Comparison of ENCODE assay signal across 8 mouse cellular contexts in the genomic region with DNA sequence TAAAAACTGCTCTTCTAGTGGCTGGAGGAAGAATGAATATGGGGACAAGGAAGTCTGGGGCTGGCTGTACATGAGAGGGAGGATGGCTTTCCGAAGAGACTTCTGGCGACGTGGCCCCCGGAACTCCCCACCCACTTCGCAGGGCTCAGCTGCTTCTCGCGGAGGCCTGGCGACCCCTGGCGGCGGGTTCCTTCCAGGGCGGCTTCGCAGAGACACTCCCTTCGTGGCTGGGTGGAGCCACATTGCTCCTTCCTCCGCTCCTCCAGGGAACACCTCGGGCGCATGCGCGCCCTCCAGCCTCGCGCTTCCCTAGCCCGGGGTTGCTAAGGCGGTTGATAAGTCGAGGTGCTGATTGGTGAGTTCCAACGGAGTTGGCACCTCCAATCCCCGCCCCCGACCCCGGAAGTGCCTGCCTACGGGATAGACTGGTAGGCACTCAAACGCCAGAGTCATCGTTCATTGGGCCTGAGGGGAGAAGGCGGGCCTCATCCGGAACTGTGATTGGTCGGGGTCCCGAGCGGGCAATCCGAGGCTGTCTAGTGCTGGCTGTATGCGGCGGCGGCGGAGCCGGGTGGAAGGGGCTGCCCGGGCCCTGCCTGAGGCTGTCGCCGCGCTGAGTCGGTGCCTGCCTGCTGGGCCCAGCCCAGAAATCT. TPM values are rescaled to one million over a fixed set of nuclear protein-coding genes. Genes with fewer than 3 reads are reported as not detected.
A peak's percentile ranks its signal among the peaks of the same experiment; 100 is the strongest.
DNase-seq lines count a peak whose midpoint lies in the region; ATAC-seq and TF ChIP-seq lines count a peak whose summit lies in the region.

TSS of gene Tedc1 (plus strand) at position 535 of the 653 bp plus-strand sequence.

- dilution Hi-C loops in CH12.LX (cut with MboI; ENCODE audit: extremely low pct_ligation_motif_present, extremely low pct_unique_long_range_greater_than_20kb, low sequenced_read_pairs), result no loop called here

- H3K4me1 ChIP-seq in CH12.LX (ENCODE audit: control insufficient read depth in 1 of 2, insufficient read depth in 2 of 2), result peaks cover 15 to 24% of the 10 kb centered on the region in 2 experiments; a peak in 3 of 4 replicates
- peaks cover 18% of the 10 kb centered on the region for H3K4me1 ChIP-seq in forebrain, embryonic 11.5 days (replicated peaks; ENCODE audit: control insufficient read depth, insufficient read depth, low read length)
- H3K4me1 ChIP-seq in heart, embryonic 16.5 days (ENCODE audit: control insufficient read depth, insufficient read depth, low read length), result peaks cover 33% of the 10 kb centered on the region
- peaks cover 35% of the 10 kb centered on the region for H3K4me1 ChIP-seq in liver, embryonic 16.5 days (ENCODE audit: control insufficient read depth, low read depth, low read length)
- peaks cover 36% of the 10 kb centered on the region for H3K4me1 ChIP-seq in neural tube, embryonic 13.5 days (replicated peaks)
- peaks cover 35% of the 10 kb centered on the region for H3K4me1 ChIP-seq in testis, adult 2 months (ENCODE audit: control insufficient read depth, insufficient read depth, low read length)

- peaks cover 4 to 28% of the 10 kb centered on the region in 2 experiments for H3K36me3 ChIP-seq in CH12.LX (replicated peaks in 1 of 2; ENCODE audit: control insufficient read depth in 1 of 2, insufficient read depth in 1 of 2, low read length in 1 of 2)
- no peaks in the 10 kb centered on the region for H3K36me3 ChIP-seq in forebrain, embryonic 11.5 days (ENCODE audit: control insufficient read depth, insufficient read depth, low read length)
- peaks cover 3% of the 10 kb centered on the region; the same call in 1 of the 2 replicates for H3K36me3 ChIP-seq in heart, embryonic 16.5 days (ENCODE audit: control insufficient read depth, insufficient read depth)
- no peaks in the 10 kb centered on the region for H3K36me3 ChIP-seq in liver, embryonic 16.5 days (ENCODE audit: control insufficient read depth, insufficient read depth)
- H3K36me3 ChIP-seq in neural tube, embryonic 13.5 days, result no peaks in the 10 kb centered on the region
- H3K36me3 ChIP-seq in testis, adult 2 months (ENCODE audit: control insufficient read depth, insufficient read depth, low read length), result no peaks in the 10 kb centered on the region; the same call in 1 of the 2 replicates

- peak within 1 kb of the TSS; percentile 67 to 78 (median 72) for H3K4me3 ChIP-seq in CH12.LX (replicated peaks in 1 of 3; ENCODE audit: low read depth in 2 of 3, low read length in 2 of 3, poor library complexity in 1 of 3)
- peak within 1 kb of the TSS; percentile 63 for H3K4me3 ChIP-seq in forebrain, embryonic 11.5 days (ENCODE audit: low read depth, low read length)
- H3K4me3 ChIP-seq in heart, embryonic 16.5 days (ENCODE audit: low read length), result peak within 1 kb of the TSS; percentile 76
- peak within 1 kb of the TSS; percentile 84 for H3K4me3 ChIP-seq in liver, embryonic 16.5 days (ENCODE audit: low read depth, low read length)
- peak within 1 kb of the TSS; percentile 59 for H3K4me3 ChIP-seq in neural tube, embryonic 13.5 days
- H3K4me3 ChIP-seq in testis, adult 2 months (ENCODE audit: control insufficient read depth, low read depth, low read length), result peak within 1 kb of the TSS; percentile 94

- DNase-seq in CH12.LX (ENCODE audit: extremely low read depth), result peak; percentile 99
- DNase-seq in c-Kit-positive CD71-positive TER-119-negative erythroid progenitor cells, embryonic 14.5 days (ENCODE audit: low read depth), result peak; percentile 98
- peak; percentile 100 for DNase-seq in forebrain, embryonic 11.5 days (ENCODE audit: low spot score)
- DNase-seq in kidney, postnatal 4 days, result peak; percentile 100

- peak; percentile 93 for TF ChIP-seq RAD21 in CH12.LX (IDR thresholded peaks at IDR 0.05; ENCODE audit: low read depth, low read length)

- peak; percentile 37 to 99; a peak in 3 of 4 replicates for TF ChIP-seq CTCF in CH12.LX (conservative IDR thresholded peaks at IDR 0.05 in 1 of 2, IDR thresholded peaks at IDR 0.05 in 1 of 2; ENCODE audit: low read depth in 2 of 2, low read length in 2 of 2)
- TF ChIP-seq CTCF in testis, adult 2 months (IDR thresholded peaks at IDR 0.05; ENCODE audit: control insufficient read depth, insufficient read depth, insufficient replicate concordance, low read depth, low read length), result peak; percentile 73; the same call in 1 of the 2 replicates

- H3K27me3 ChIP-seq in CH12.LX (replicated peaks), result peaks cover 40% of the 10 kb centered on the region
- peaks cover 6% of the 10 kb centered on the region; the same call in 1 of the 2 replicates for H3K27me3 ChIP-seq in forebrain, embryonic 11.5 days (ENCODE audit: control insufficient read depth, insufficient read depth, low read length)
- no peaks in the 10 kb centered on the region for H3K27me3 ChIP-seq in heart, embryonic 16.5 days (ENCODE audit: control insufficient read depth, insufficient read depth, low read length)
- peaks cover 19% of the 10 kb centered on the region for H3K27me3 ChIP-seq in liver, embryonic 16.5 days (ENCODE audit: control insufficient read depth, insufficient read depth, low read depth, low read length)
- H3K27me3 ChIP-seq in neural tube, embryonic 13.5 days, result peaks cover 24% of the 10 kb centered on the region
- H3K27me3 ChIP-seq in testis, adult 2 months (ENCODE audit: control insufficient read depth, insufficient read depth, low read length), result no peaks in the 10 kb centered on the region

- peak within 1 kb of the TSS; percentile 60 for H3K4me2 ChIP-seq in CH12.LX (ENCODE audit: insufficient read depth, low read depth, poor library complexity, severe bottlenecking)
- H3K4me2 ChIP-seq in forebrain, embryonic 11.5 days (ENCODE audit: low read depth, low read length, severe bottlenecking), result peak within 1 kb of the TSS; percentile 87
- peak within 1 kb of the TSS; percentile 90 for H3K4me2 ChIP-seq in heart, embryonic 16.5 days (ENCODE audit: low read depth, low read length)
- H3K4me2 ChIP-seq in liver, embryonic 16.5 days (ENCODE audit: low read depth, low read length), result peak within 1 kb of the TSS; percentile 95
- peak within 1 kb of the TSS; percentile 88 for H3K4me2 ChIP-seq in neural tube, embryonic 13.5 days

- H3K79me2 ChIP-seq in CH12.LX (replicated peaks; ENCODE audit: control insufficient read depth, extremely low read depth, insufficient read depth, poor library complexity, severe bottlenecking), result no peaks in the 10 kb centered on the region

- H3K27ac ChIP-seq in CH12.LX (ENCODE audit: insufficient read depth, low read depth), result peak within 1 kb of the TSS; percentile 37
- no peak within 1 kb of the TSS for H3K27ac ChIP-seq in forebrain, embryonic 11.5 days (ENCODE audit: low read depth, low read length)
- peak within 1 kb of the TSS; percentile 84 for H3K27ac ChIP-seq in heart, embryonic 16.5 days (ENCODE audit: low read length)
- peak within 1 kb of the TSS; percentile 75 for H3K27ac ChIP-seq in liver, embryonic 16.5 days (ENCODE audit: low read length)
- peak within 1 kb of the TSS; percentile 64 for H3K27ac ChIP-seq in neural tube, embryonic 13.5 days (replicated peaks)
- H3K27ac ChIP-seq in testis, adult 2 months (ENCODE audit: control insufficient read depth, insufficient read depth, low read depth, low read length), result peak within 1 kb of the TSS; percentile 83

- H3K9ac ChIP-seq in CH12.LX (ENCODE audit: insufficient read depth, low read depth), result peak within 1 kb of the TSS; percentile 56
- peak within 1 kb of the TSS; percentile 64 for H3K9ac ChIP-seq in forebrain, embryonic 11.5 days (ENCODE audit: low read length)
- peak within 1 kb of the TSS; percentile 75 for H3K9ac ChIP-seq in heart, embryonic 16.5 days (ENCODE audit: low read length)
- H3K9ac ChIP-seq in liver, embryonic 16.5 days (ENCODE audit: low read depth, low read length), result peak within 1 kb of the TSS; percentile 87
- H3K9ac ChIP-seq in neural tube, embryonic 13.5 days, result peak within 1 kb of the TSS; percentile 65

- no peak for TF ChIP-seq EP300 in CH12.LX (IDR thresholded peaks at IDR 0.05; ENCODE audit: low read length)

- in situ Hi-C loops in CH12.LX (cut with MboI; ENCODE audit: low pct_ligation_motif_present, low pct_unique_long_range_greater_than_20kb, low sequenced_read_pairs), result loop anchor here (5.0 kb wide), 1 partner anchor 56 kb away; no protein-coding TSS in a partner anchor

- peak; percentile 83 for TF ChIP-seq POLR2A in CH12.LX (IDR thresholded peaks at IDR 0.05; ENCODE audit: low read depth, low read length)
- peak; percentile 31; the same call in 1 of the 2 replicates for TF ChIP-seq POLR2A in testis, adult 2 months (IDR thresholded peaks at IDR 0.05; ENCODE audit: control insufficient read depth, low read depth, low read length)

- WGBS in forebrain, embryonic 11.5 days, result under 1% methylated on average over 46 of the region's 46 CpGs
- WGBS in heart, embryonic 16.5 days, result under 1% methylated on average over 46 of the region's 46 CpGs
- WGBS in liver, embryonic 16.5 days (ENCODE audit: insufficient replicate concordance), result under 1% methylated on average over 46 of the region's 46 CpGs
- under 1% methylated on average over 46 of the region's 46 CpGs for WGBS in neural tube, embryonic 13.5 days

- H3K9me3 ChIP-seq in CH12.LX (replicated peaks; ENCODE audit: low read length), result no peaks in the 10 kb centered on the region
- no peaks in the 10 kb centered on the region for H3K9me3 ChIP-seq in forebrain, embryonic 11.5 days (ENCODE audit: control insufficient read depth, low read length)
- no peaks in the 10 kb centered on the region for H3K9me3 ChIP-seq in heart, embryonic 16.5 days (replicated peaks; ENCODE audit: control insufficient read depth, low read length)
- H3K9me3 ChIP-seq in liver, embryonic 16.5 days (replicated peaks; ENCODE audit: control insufficient read depth, low read length), result no peaks in the 10 kb centered on the region
- no peaks in the 10 kb centered on the region for H3K9me3 ChIP-seq in neural tube, embryonic 13.5 days

- ATAC-seq in forebrain, embryonic 11.5 days (replicated peaks; ENCODE audit: low FRiP score), result peak; percentile 97
- ATAC-seq in heart, embryonic 16.5 days (replicated peaks; ENCODE audit: extremely low read depth, insufficient read depth, low FRiP score), result peak; percentile 92
- peak; percentile 96 for ATAC-seq in liver, embryonic 16.5 days (ENCODE audit: low read depth)
- ATAC-seq in neural tube, embryonic 13.5 days (ENCODE audit: low read depth), result peak; percentile 98

TF ChIP-seq in CH12.LX, 34 proteins besides CTCF, POLR2A, EP300 and RAD21 (continues in another document):
- peak; percentile 77 for TF ChIP-seq MEF2A (IDR thresholded peaks at IDR 0.05; ENCODE audit: borderline replicate concordance, low read depth, low read length)
- TF ChIP-seq SIN3A (IDR thresholded peaks at IDR 0.05; ENCODE audit: low read length), result peak; percentile 95
- no peak for TF ChIP-seq PAX5 (IDR thresholded peaks at IDR 0.05; ENCODE audit: low read length)

RNA-seq across cellular contexts. Expression of gene Tedc1, which starts in this region (rescaled TPM):
- total RNA-seq in CH12.LX (2012; rRNA removed) (14.0 and 16.2 TPM in 2 replicates), CH12.LX (2014; rRNA removed) (5.4 and 6.4 TPM in 2 replicates)
- 9.0 and 9.8 TPM in 2 replicates for polyA plus RNA-seq in CH12.LX (2012; ENCODE audit: insufficient read length, low read depth)
- 57.2 and 58.2 TPM in 2 replicates for polyA plus RNA-seq in forebrain, embryonic 11.5 days (2014; fragmentation: Nextera tagmentation; extraction: Ambion mirVana)
- 25.0 and 28.1 TPM in 2 replicates for polyA plus RNA-seq in heart, embryonic 16.5 days (2015; fragmentation: Nextera tagmentation; extraction: Ambion mirVana)
- 9.1 and 9.2 TPM in 2 replicates for polyA plus RNA-seq in liver, embryonic 16.5 days (2015; fragmentation: Nextera tagmentation; extraction: Ambion mirVana)
- polyA plus RNA-seq in neural tube, embryonic 13.5 days (2015; fragmentation: Nextera tagmentation; extraction: Ambion mirVana), result 17.1 and 18.7 TPM in 2 replicates
- polyA plus RNA-seq in testis, adult 2 months (2012; rRNA removed), result 46.9 and 48.0 TPM in 2 replicates
